Mouse (Mus musculus): ENCODE data around the gene Ankdd1b. TPM values are rescaled to one million over a fixed set of nuclear protein-coding genes. Genes with fewer than 3 reads are reported as not detected.

Ankdd1b gene
- total RNA-seq, 2 experiments from 2014 or later, result not detected

DNA sequence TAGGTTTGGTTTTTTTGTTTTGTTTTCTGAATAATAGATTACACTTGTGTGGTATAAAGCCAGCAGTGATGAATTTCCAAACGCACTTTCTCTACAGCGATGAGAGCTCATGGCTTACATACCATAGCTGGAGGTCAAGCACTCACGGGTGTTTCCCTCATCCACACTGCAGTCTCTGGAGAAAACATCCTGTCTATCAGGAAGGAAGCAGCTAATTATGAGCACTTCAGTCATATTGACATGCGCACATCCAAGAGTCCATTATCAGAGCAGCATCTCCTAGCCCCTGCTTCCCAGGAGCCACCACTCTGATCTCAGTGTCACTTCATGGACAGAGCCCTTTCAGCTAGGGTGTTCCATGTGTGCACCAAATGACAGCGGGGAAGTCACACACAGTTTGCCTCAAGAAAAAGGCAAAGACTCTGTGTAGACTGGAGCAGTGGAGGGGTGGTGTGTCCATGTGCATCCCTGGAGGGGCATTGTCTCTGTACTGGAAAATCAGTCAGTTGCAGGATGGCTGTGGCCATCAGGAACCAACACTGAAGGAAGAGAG is 53.7 kb downstream of the Ankdd1b start:
- ATAC-seq (replicated peaks; ENCODE audit: low FRiP score, poor library complexity, severe bottlenecking), result no peak

DNA sequence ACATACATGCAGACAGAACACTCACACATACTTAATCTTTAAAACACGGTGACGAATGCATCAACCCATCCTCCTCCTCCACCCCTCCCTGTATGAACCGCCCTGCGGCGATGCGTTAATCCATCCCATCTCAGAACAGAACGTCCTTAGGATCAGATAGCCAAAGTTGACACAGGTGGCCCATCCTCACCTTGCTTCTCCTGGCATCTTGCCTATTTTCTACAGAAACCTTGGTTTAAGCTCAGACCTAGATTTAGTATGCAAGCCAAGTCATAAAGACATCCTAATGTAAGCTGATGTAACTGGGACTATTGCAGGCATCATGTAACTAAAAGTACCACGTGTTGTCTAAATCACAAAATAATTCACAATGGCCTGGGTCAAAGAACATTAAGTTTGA is 54.6 kb downstream of the Ankdd1b start:
- no peak for ATAC-seq (replicated peaks; ENCODE audit: low FRiP score, poor library complexity, severe bottlenecking)

DNA sequence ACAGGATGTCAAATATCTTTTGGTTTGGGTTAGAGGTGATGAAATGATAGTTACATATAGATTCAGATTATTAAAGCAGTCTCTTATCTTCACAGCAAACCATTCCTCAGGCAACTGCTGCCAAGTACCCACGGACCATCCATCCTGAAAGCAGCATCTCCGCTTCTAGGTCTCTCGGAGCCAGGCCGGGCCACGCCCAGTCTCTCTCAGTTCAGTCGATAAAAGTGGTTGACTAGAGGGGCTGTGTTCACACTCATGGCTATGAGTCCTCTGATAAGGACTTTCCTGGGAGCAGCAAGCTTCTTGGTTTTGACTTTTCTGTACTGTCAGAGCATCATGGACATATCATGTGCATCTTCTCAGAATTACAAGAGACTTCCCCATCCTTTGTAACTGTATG is 56.6 kb downstream of the Ankdd1b start:
- no peak for ATAC-seq (replicated peaks; ENCODE audit: low FRiP score, poor library complexity, severe bottlenecking)

DNA sequence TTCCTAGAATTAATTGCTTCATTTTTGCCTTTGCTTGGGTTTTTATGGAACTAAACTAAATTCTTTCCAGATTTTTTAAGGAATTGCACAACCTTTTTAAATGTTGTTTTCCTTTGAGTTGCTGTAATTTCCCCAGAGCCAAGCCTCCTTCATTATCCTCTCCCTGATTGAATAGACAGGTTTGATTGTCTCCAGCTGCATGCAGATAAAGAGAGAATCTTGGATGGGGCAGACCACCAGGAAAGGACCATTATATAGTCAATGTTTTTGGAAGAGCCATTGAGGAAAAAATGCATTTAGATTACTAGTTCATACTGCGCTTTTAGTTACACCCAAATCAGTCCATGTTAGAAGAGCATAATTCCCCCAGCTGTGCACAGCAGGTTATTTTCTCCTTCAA is 62.2 kb downstream of the Ankdd1b start:
- ATAC-seq (replicated peaks; ENCODE audit: low FRiP score, poor library complexity, severe bottlenecking), result no peak

DNA sequence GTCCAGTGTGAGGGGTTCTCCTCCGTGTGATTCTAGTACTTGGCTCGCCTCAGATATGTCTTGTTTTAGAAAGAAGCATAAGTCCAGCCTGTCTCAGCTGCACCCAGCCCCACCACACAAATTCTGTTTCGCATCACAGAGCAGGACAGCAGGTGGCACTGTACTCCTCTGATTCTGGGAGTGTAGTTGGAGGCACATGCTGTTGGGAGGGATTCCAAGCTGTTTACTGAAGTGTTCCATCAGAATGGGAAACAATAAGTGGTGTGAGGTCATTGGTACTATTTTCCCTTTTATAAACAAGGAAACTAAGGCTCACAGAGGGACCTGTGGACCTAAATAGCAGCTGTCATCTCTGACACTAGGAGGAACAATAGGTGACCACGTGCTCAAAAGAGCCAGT is 64.0 kb downstream of the Ankdd1b start:
- no peak for ATAC-seq (replicated peaks; ENCODE audit: low FRiP score, poor library complexity, severe bottlenecking)

DNA sequence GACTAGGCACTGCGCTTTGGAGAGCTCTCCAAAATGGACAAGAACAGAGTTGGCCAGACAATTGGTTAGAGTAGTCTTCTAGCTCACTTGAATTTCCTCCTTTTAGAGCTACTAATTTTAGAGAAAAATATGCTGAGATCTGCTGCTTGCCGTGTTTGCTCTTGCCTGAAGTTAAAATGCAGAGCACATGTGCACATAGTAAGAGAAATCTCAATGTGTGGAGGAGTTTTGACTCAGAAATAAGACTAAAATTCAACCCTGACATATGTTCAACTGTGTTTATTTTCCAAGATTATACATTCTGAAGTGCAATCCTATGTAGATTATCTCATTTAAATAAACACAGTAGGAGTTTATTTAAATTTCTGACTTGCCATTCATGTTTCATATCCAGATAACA is 65.5 kb downstream of the Ankdd1b start:
- ATAC-seq (replicated peaks; ENCODE audit: low FRiP score, poor library complexity, severe bottlenecking), result no peak

DNA sequence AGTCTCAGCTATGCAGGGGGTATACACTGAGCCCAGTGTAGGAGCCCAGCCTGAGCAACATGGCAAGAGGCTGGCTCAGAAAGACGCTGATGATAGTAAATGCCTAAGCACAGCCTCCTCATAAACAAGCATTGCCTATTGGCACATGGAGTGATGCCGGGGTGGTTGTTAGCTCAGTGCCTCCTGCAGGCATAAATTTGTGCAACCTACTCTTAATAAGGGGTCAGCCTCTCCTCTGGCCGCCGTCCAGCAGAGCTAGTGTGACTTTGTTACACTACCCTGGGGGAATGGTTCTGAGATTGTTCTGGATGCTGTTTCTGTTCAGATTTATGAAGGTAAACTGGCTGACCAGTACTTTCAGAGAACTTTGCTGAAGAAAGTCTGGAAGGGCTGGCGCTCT is 69.7 kb downstream of the Ankdd1b start:
- no peak for ATAC-seq (replicated peaks; ENCODE audit: low FRiP score, poor library complexity, severe bottlenecking)

DNA sequence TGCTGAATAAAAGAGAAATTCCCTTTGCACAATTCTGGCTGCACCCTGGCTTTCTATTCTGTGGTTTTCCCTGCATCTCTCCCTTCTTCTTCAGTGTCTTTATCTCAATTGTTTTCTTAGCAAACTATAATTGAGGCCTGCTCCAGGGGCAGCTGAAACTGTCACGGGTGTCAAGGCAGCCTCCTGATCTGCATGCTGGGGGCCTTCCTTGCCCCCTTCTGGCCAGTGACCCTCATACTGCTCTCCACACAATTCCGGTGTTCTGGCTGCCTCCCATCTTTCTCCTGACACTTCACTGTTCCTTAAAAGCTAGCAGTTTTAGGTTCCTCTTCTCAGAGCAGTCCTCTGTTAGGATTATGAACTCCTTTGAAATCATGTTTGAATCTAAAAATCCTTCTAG is 81.7 kb downstream of the Ankdd1b start:
- ATAC-seq (replicated peaks; ENCODE audit: low FRiP score, poor library complexity, severe bottlenecking), result no peak

DNA sequence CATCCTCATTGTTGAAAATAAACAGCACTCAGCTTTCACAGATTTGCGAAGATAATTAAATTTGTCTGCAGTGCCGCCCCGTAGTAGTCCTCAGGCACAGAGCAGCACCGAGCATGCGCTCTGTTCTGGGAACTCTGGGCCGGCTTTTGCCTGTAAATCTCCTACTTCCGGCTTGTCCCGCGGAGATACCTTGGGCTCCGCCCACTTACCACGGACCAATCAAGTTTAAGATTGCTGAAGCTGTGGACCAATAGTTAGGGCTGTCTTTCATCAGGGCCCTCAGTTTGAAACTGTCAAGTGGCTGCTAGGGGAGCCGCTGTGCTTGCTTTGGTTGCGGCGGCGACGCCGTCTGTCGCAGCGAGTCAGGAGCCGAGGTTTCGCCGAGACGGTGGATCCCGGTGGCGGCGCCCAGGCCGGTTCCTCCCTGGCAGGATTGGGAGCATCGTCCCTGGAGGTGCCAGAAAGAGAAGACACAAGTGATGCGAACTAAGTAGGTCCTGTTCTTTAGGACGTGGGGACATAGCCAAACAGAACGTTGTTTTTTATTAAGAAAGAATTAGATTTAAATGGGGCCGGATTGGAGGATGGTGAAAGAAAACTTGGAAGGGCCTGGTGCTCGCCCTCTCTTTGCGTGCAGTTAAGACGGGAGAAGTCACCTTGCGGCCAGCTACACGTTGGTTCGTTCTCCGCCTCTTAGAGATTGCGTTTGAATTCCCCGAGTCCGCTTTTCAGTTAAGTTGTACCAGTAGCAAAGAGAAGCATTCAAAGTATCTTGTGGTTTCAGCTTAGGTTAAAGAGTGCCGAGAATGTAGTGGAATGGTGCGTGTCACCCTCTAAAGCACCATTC is 82.7 kb downstream of the Ankdd1b start, which contains the start of gene Poc5:
Gene Poc5 (plus strand): TSS at position 253 of the 847 bp plus-strand sequence.
- peak; percentile 98 for ATAC-seq (replicated peaks; ENCODE audit: low FRiP score, poor library complexity, severe bottlenecking)

DNA sequence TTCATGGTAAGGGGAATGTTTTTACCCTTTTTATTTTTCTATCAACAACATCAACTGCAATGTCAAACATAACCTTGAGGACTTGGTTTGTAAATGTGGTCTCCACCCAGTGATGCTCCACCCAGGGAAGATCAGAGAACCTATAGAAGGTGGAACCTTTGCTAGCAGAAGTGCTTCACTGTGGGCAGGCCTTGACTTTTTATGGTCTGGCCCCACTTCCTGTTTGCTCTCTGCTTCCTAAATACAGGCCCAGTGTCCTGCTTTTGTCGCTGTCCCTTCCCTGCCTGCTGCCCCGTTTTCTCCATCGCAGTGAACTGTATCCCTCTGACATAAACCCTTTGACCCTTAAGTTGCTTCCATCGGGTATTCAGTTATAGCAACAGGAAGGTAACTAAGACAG is 93.1 kb downstream of the Ankdd1b start:
- ATAC-seq (replicated peaks; ENCODE audit: low FRiP score, poor library complexity, severe bottlenecking), result no peak

DNA sequence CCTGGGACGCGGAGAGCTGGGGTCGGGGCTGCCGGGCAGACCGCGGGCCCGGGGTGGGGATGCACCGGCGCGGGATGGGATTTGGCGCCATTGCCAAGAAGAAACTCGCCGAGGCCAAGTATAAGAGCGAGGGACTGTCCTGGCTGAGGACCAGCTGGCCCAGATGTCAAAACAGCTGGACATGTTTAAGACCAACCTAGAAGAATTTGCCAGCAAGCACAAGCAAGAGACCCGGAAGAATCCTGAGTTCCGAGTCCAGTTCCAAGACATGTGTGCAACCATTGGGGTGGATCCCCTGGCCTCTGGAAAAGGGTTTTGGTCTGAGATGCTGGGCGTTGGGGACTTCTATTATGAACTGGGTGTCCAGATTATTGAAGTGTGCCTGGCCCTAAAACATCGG is 94.1 kb downstream of the Ankdd1b start:
- ATAC-seq (replicated peaks; ENCODE audit: low FRiP score, poor library complexity, severe bottlenecking), result no peak

DNA sequence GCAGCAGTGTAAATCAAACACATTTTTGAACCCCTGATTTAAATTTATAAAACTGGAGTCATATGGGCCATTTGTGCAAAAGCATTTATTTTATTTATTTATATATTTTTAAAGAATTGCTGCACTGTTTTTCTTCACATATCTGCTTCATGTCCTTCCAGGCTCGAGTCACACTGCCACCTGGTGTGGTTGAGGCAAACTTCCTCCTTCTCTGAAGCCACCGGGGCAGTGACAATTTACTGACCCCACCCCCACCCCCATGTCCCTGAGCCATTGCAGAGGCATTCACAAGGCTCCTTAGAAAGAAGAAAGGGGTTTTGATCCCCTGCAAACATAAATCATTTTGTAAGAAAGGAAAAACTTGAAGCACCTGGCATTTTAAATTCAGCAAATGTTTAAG is 95.5 kb downstream of the Ankdd1b start:
- ATAC-seq (replicated peaks; ENCODE audit: low FRiP score, poor library complexity, severe bottlenecking), result no peak

Other genes starting within 250 kb of the Ankdd1b start
- gene Poc5, start 82.9 kb downstream of the Ankdd1b start, total RNA-seq (2015; ENCODE audit: low replicate concordance), result 2.1 and 19.8 TPM in 2 replicates
- gene Poc5, start 82.9 kb downstream of the Ankdd1b start, total RNA-seq (2017; ENCODE audit: low replicate concordance), result 4.9 and 9.9 TPM in 2 replicates
- not detected in 2 replicates for gene Gm17622, start 19.5 kb upstream of the Ankdd1b start, total RNA-seq (2015; ENCODE audit: low replicate concordance)
- gene Gm17622, start 19.5 kb upstream of the Ankdd1b start, total RNA-seq (2017; ENCODE audit: low replicate concordance), result not detected in 2 replicates
- gene Polk, start 71.4 kb upstream of the Ankdd1b start, total RNA-seq (2015; ENCODE audit: low replicate concordance), result 0.58 and 5.6 TPM in 2 replicates
- 3.3 and 6.6 TPM in 2 replicates for gene Polk, start 71.4 kb upstream of the Ankdd1b start, total RNA-seq (2017; ENCODE audit: low replicate concordance)
- 42.3 and 56.6 TPM in 2 replicates for gene Col4a3bp, start 71.4 kb upstream of the Ankdd1b start, total RNA-seq (2015; ENCODE audit: low replicate concordance)
- gene Col4a3bp, start 71.4 kb upstream of the Ankdd1b start, total RNA-seq (2017; ENCODE audit: low replicate concordance), result 45.4 and 57.6 TPM in 2 replicates
- gene Hmgcr, start 199.7 kb upstream of the Ankdd1b start, total RNA-seq (2015; ENCODE audit: low replicate concordance), result 11.7 and 18.6 TPM in 2 replicates
- 21.4 and 29.1 TPM in 2 replicates for gene Hmgcr, start 199.7 kb upstream of the Ankdd1b start, total RNA-seq (2017; ENCODE audit: low replicate concordance)

All from erythroblast, adult 5-6 weeks (primary cell).